Mouse (Mus musculus) heart, postnatal 36 days (tissue): ENCODE results near the gene Igf1r. TPM values are rescaled to one million over a fixed set of nuclear protein-coding genes. Genes with fewer than 3 reads are reported as not detected.

Experiments used
- DNase-seq, 2 experiments: peaks; one replicate each; pipeline ENCODE4 v3.0.0; 2021 to 2022
- intact Hi-C: fragments of 180-260 bp; cut with DNase I; formaldehyde crosslinking; loops from one replicate; pipeline ENCODE4 v1.15.1; 2025
- total RNA-seq, 2 experiments: library from RNA; stranded (reverse); gene quantifications; 2 replicates each; pipeline ENCODE4 v1.2.3; 2021

Gene Igf1r
- total RNA-seq, 2 experiments from 2014 or later: 15.4 to 21.1 TPM

GRCm38 (mm10) chr7:68205776-68206427 lies 253.3 kb downstream of the Igf1r start:
- DNase-seq: no peak
- intact Hi-C loops: no loop called here

GRCm38 (mm10) chr7:68209039-68209438 lies 256.4 kb downstream of the Igf1r start:
- intact Hi-C loops: no loop called here
- no peak for DNase-seq

GRCm38 (mm10) chr7:68210417-68210816 lies 257.8 kb downstream of the Igf1r start:
- DNase-seq: no peak
- intact Hi-C loops: no loop called here

DNA sequence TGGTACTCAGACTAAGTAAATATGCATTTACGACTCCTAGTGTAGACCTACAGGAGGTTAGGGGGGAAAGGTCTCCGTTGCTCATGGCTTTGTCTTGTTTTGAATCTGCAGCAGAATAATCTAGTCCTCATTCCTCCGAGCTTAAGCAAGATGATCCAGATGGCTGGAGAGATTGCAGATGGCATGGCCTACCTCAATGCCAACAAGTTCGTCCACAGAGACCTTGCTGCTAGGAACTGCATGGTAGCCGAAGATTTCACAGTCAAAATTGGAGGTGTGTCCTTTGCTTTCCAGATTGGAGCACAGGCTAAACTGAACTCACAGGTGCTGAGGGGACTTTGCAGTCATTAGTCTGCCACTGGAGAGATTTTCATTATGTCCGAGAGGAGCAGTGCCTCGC lies 259.3 kb downstream of the Igf1r start:
- no peak for DNase-seq
- intact Hi-C loops: no loop called here

- no peak for DNase-seq
- intact Hi-C loops: no loop called here
Observed at GRCm38 (mm10) chr7:68213842-68214241, 261.2 kb downstream of the Igf1r start.

DNA sequence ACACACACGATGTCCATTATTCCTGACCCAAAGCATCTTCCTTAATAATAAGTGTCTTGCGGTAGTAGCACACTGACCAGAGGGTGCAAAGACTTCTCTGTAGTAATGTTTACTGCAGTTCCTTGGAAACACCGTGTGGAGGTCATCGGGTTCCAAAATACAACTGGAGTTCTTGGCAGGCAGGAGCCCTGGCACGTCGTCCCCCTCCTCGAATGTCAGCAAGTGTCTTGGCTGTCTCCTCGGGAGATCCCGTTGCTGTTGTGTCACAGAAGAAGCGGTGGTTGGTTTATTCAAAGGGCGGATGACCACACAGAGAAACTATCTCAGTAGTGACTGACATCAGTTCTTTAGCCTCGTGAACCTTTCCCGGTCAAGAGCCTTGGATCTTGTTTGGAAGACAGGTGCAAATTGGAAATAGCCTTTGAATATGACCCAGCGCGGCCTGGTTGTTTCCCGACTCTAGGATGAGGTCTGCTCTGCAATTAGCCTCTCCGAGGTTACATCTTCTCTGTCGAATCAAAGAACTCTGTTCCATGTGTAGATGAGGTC lies 263.0 kb downstream of the Igf1r start:
- intact Hi-C loops: no loop called here
- peak; percentile 50 to 53 for DNase-seq

DNA sequence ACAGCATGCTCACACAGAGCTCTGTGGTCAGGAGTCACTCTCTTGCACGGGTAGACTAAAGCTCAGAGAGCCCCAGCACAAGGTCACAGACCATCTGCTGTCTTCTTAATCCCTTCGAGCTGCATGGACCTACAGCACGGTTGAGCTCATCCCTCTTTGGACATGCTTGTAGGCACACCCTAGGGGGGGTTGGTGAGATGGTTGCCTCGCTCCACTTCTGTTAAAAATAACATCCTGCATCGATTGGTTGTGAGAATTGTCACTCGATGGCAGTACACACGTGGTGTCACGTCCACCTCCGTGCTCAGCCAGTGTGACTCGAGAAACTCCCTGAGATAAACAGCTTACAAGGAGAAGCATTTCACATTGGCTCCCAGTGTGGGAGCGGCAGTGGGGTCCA lies 266.3 kb downstream of the Igf1r start:
- intact Hi-C loops: no loop called here
- no peak for DNase-seq

DNA sequence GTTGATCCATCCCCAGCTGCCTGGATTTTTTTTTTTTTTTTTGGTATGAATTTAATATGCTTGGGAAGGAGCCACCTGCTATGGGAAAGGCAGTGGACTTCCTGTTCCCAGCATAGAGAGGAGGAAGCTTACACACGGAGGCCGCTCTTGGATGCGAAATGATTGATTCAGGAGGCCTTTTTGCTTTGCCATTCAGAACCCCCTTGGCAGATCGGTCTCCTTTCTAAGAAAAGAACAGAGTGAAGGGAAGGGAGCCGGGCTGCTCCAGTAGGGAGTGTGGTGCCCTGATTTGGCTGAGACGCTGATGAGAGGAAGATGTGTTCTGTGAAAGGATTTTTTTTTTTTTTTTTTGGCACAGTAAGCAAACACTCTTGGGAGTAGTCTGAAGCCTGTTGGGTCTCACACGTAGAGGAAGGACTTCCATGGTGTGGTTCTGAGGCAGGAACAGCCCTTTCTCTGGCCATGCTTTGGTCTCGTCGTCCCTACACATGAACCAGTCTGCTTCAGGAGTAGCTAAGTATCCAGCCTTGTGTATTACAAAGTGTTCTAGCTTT lies 269.1 kb downstream of the Igf1r start:
- DNase-seq: peak in 1 of 2 experiments; percentile 34
- intact Hi-C loops: loop anchor here (5.0 kb wide), 2 partner anchors 41 to 81 kb away; partner anchors contain the start of gene Pgpep1l

- DNase-seq: peak; percentile 25 to 31
- intact Hi-C loops: loop anchor here (5.0 kb wide), 2 partner anchors 39 to 79 kb away; partner anchors contain the start of gene Pgpep1l
Observed at GRCm38 (mm10) chr7:68223356-68223808, 270.8 kb downstream of the Igf1r start.

DNA sequence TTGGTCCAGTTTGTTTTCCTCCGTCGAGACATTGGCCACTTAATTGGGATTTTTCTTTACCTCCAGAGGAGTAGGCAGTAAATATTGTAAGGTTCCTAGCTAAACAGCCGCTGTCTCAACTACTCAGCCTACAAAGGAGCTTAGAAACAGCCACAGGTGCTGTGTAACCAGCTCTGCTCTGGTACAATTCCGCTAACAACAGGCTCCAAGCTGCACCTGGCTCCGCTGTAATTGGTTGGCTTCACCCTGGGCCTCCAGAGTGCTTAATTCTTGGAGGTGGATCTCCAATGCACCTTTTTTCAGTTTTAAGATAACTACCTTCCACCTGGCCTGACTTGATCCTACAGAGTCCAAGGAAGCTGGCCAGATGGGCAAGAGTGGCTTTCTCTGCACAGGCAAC lies 271.4 kb downstream of the Igf1r start:
- DNase-seq: no peak
- intact Hi-C loops: loop anchor here (5.0 kb wide), 2 partner anchors 38 to 78 kb away; partner anchors contain the start of gene Pgpep1l

DNA sequence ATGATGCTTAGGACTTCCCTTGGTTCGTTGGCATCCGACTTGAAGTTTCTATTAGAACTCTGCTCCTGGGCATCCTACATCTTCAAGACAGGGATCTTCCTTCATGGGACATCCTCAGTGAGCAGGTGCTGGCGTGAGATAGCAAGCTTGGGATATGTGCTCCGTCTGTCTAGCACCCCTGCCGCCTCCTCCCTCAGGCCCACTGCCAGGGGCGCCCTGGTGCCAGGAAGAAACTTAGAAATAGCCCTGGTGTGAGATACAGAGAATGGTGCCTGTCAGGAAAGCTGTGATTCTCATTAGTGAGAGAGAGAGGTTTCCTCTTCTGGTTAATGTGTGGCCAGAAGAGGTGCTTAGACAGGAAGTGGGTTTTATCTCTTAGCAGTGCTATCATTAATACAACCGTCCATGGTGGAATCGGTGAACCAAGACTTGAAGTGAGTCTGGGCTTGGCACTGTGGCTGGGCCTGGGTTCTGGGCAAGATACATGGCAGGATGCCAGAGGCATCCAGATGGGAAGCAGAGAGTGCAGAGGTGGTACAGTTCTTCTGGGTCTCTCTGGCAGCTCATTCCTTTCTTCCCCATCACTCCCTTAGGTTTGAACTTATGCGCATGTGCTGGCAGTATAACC lies 272.9 kb downstream of the Igf1r start:
- intact Hi-C loops: no loop called here
- DNase-seq: no peak

GRCm38 (mm10) chr7:68227021-68227420 lies 274.4 kb downstream of the Igf1r start:
- DNase-seq: no peak
- intact Hi-C loops: no loop called here

DNA sequence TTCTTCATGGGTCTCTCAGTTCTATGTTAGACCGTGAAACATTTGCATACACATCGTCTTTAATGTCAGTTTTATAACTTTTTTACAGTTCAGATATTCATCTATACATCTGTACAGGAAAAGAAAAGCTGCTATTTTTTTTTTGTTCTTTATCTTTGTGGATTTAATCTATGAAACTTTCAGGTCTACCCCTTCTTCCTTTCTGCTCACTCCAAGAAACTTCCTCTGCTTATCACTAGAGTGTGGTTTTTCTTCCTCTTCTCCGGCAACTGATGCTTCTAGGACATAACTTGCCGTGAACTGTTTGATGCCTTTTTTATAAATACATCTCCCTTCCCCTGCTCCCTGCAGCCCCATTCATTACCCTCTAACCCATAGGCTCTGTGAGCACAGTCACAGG lies 275.0 kb downstream of the Igf1r start:
- DNase-seq: no peak
- intact Hi-C loops: no loop called here

DNA sequence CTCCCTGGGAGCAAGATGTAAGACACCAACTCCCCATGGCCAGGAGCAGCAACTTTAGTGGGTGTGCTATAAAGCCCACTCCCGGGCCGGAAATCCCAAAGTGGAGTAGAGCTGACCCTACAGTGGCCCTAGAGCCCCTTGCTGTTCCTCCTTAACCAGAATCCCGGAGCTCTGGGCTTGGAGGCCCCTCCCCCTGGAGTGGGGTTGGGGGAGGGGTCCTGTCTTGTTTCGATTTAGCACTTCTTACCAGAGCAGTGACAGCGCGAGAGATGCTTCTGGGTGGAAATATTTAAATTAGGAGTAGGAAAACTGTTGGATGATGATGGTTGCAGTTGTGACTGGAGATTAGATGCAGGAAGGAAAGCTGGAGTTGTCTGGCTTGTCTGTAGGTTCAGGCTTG lies 275.9 kb downstream of the Igf1r start:
- no peak for DNase-seq
- intact Hi-C loops: no loop called here

GRCm38 (mm10) chr7:68230831-68231230 lies 278.2 kb downstream of the Igf1r start:
- intact Hi-C loops: no loop called here

DNA sequence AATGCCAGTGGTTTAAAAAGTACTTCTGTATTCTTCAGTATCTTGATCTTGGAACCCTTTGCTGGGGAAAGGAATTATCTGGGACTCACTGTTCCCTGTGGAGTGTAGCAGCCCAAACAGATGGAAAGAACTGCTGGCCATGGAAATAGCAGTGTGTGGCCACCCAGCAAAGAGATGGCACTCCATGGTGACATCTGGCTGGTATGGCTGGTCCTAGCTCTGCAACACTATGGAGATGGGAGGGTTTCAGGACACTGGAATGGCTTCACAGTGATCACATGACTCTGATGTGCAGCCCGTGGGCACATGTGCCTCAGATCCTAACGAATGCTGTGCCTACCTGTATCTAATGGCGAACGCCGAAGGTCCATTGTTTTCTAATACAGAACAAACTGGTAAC lies 279.9 kb downstream of the Igf1r start:
- DNase-seq: no peak
- intact Hi-C loops: no loop called here

More at GRCm38 (mm10) chr7:68230831-68231230, 278.2 kb downstream of the Igf1r start:
- no peak for DNase-seq

- DNase-seq: peak; percentile 37 to 43
- intact Hi-C loops: no loop called here
Observed at GRCm38 (mm10) chr7:68233619-68234223, 281.1 kb downstream of the Igf1r start.

DNA sequence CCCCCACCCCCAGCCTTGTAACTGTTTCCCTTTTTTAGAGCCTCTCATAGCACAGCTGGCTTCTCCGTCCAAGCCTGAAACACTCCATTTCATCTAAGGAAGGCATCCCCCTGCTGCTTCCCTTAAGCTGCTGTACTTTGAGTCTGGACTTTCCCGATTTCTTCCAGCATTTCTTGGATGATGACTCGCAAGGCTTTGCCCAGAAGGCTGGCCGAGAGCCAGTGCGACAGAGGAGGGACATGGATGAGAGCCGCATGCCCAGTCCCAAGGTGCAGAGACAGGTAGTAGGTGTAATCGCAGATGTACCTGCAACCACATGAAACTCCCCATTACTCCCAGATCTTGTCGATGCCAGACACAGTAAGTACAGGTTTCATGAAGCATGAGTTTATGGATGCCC lies 284.2 kb downstream of the Igf1r start:
- intact Hi-C loops: no loop called here
- no peak for DNase-seq

- DNase-seq: no peak
- intact Hi-C loops: no loop called here
Observed at GRCm38 (mm10) chr7:68239220-68239827, 286.7 kb downstream of the Igf1r start.

DNA sequence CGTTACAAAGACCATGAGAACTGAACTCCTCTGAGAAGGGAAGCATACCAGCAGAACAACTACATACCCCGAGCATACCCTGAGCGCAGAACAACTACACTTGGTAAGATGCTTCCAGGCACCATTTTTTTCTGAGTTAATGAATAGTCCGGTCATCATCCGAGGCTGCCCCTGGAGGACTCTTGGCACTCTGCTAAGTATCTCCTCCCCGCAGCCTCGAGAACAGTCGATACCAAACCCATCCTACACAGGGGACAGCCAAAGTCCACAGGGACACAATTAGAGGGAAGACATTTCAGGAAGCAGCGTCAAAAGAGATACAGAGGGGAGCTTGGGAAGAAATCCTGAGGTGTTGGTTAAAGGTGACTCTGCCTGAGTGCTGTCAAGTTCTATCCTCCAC lies 288.6 kb downstream of the Igf1r start:
- intact Hi-C loops: no loop called here
- DNase-seq: no peak

- DNase-seq: no peak
- intact Hi-C loops: no loop called here
Observed at GRCm38 (mm10) chr7:68245681-68246080, 293.1 kb downstream of the Igf1r start.
